In the genomic region with DNA sequence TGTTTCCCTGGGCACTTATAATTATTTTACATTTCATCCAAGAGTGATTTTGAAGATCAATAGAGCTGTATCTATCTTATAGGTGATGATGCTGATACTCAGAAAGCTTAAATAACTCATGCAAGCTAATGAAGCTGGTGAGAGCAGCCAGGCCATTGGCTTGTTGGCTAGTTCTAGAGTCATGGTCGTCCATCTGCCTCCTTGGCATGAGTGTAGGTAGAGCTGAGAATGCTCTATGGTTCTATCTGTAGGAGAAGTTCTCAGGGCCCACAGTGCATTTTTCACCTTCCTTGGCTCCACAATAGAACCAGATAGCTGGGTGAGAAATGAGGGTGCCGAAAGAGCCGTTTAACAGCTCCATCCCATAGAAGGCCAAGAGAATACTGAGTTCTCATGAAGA, we compare ENCODE assay signal across 28 mouse cellular contexts.
"Had no signal": no experiment of that assay in that cellular context is flagged by ENCODE, and none has a peak within 500 bp of the region (broad histone marks: within the 10 kb centered on the region; RNA-seq: fewer than 3 reads in every experiment).

No protein-coding gene starts in this region.

- H3K4me3 ChIP-seq: heart, adult 2 months; heart, embryonic 10.5 days; heart, embryonic 12.5 days; hindbrain, embryonic 10.5 days; hindbrain, embryonic 12.5 days; intestine, embryonic 15.5 days; kidney, embryonic 15.5 days; limb, embryonic 13.5 days; limb, embryonic 15.5 days; liver, embryonic 12.5 days had no signal

- H3K9me3 ChIP-seq: heart, embryonic 10.5 days; heart, embryonic 12.5 days; hindbrain, embryonic 10.5 days; hindbrain, embryonic 12.5 days; intestine, embryonic 15.5 days; kidney, embryonic 15.5 days; limb, embryonic 13.5 days; limb, embryonic 15.5 days; liver, embryonic 12.5 days had no signal

- DNase-seq: gastrocnemius, postnatal 10 days; gastrocnemius, postnatal 25 days; heart, adult 2 months; heart, postnatal 10 days; heart, postnatal 4 days; kidney, adult 18-20 months; kidney, adult 9 months; kidney, postnatal 14 days; kidney, postnatal 36 days; layer of hippocampus, adult 9-11 months; layer of hippocampus, postnatal 36 days; left cerebral cortex, postnatal 4 days; lung, adult 18-20 months had no signal

- H3K4me1 ChIP-seq: heart, embryonic 10.5 days; heart, embryonic 12.5 days; hindbrain, embryonic 10.5 days; hindbrain, embryonic 12.5 days; intestine, embryonic 15.5 days; kidney, embryonic 15.5 days; limb, embryonic 13.5 days; limb, embryonic 15.5 days; liver, embryonic 12.5 days had no signal

- H3K27me3 ChIP-seq: heart, embryonic 12.5 days; hindbrain, embryonic 12.5 days; intestine, embryonic 15.5 days; kidney, embryonic 15.5 days; limb, embryonic 13.5 days; limb, embryonic 15.5 days; liver, embryonic 12.5 days had no signal

- ATAC-seq: hindbrain, embryonic 16.5 days; inflammation-experienced regulatory T-cells, adult 6 months; intestine, embryonic 15.5 days; intestine, postnatal 0 days; liver, embryonic 12.5 days had no signal

- H3K27ac ChIP-seq: heart, adult 2 months; heart, embryonic 10.5 days; hindbrain, embryonic 10.5 days; hindbrain, embryonic 12.5 days; hindbrain, embryonic 14.5 days; intestine, embryonic 15.5 days; kidney, embryonic 15.5 days; kidney, postnatal 0 days; limb, embryonic 13.5 days; limb, embryonic 15.5 days; liver, embryonic 12.5 days; liver, embryonic 14.5 days had no signal

- H3K4me2 ChIP-seq: heart, embryonic 12.5 days; hindbrain, embryonic 12.5 days; hindbrain, embryonic 14.5 days; intestine, embryonic 15.5 days; kidney, embryonic 15.5 days; limb, embryonic 13.5 days; limb, embryonic 15.5 days; liver, embryonic 12.5 days had no signal

- H3K36me3 ChIP-seq: intestine, embryonic 15.5 days; kidney, embryonic 15.5 days; limb, embryonic 13.5 days; limb, embryonic 15.5 days; liver, embryonic 12.5 days had no signal

- H3K9ac ChIP-seq: heart, embryonic 12.5 days; hindbrain, embryonic 12.5 days; hindbrain, embryonic 14.5 days; intestine, embryonic 15.5 days; kidney, embryonic 15.5 days; limb, embryonic 13.5 days; limb, embryonic 15.5 days; liver, embryonic 12.5 days; liver, embryonic 14.5 days had no signal
